Mouse (Mus musculus): ENCODE results near the gene Dnajc6.

Gene Dnajc6

DNA sequence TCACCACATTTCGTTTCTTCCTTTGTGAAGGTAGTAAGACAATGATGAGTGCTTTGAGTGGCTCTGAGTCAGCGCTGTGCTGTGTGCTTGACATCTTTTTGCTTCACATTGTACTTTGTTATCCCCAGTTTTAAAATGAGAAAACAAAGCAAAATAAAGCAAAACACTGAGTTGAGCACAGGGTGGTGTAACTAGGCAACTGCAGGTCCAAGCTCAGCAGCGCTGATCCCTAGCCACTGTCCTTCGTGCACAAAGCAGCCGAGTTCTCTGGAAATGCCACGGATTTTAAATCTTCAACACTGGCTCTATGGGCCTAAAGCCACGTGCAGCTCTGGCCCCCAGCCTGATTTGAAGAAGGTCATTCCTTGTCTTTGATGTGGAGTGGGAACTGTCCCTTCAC is 72.6 kb downstream of the Dnajc6 start:
- no peak for DNase-seq (ENCODE audit: low spot score)

DNA sequence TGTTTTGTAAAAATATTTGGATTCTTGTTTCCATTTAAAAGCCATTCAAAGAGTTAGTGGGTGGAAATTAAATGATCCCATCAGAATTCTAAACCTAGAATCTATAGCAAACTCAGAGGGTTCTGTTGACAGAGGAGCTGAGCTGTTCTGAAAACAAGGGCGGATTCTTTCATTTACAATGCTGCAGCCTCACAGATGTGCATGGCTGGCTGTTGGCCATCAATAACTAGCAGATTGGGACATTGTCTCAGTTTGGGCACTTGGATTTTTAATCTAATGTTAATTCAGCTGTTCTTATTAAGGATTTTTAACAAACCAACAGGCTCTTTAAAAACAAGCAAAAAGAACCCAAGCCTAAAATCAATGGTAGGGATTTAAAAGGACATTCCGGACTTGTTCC is 75.7 kb downstream of the Dnajc6 start:
- no peak for DNase-seq (ENCODE audit: low spot score)

GRCm38 (mm10) chr4:101575307-101575706 is 78.9 kb downstream of the Dnajc6 start:
- no peak for DNase-seq (ENCODE audit: low spot score)

GRCm38 (mm10) chr4:101578720-101579119 is 82.3 kb downstream of the Dnajc6 start:
- DNase-seq (ENCODE audit: low spot score): no peak

- DNase-seq (ENCODE audit: low spot score): no peak
These were observed 83.1 kb downstream of the Dnajc6 start for GRCm38 (mm10) chr4:101579517-101579916.

GRCm38 (mm10) chr4:101581156-101581555 is 84.7 kb downstream of the Dnajc6 start:
- no peak for DNase-seq (ENCODE audit: low spot score)

DNA sequence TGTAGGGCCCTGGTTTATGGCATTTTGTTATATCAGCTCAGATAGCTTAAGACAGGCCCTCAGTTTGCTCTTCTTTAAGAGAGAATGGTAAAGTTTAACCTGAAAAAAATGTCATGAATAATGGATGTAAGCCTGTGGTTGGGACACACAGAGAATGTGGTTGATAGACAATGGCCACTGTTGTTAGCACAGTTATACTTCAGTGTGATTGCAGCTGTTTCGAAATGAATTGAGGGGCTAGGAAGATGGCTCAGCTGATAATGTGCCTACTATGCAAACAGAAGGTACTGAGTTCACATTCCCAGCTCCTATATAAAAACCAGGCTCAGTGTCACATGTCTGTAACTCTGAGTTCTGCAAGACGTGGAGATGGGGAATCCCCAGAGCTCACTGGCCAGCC is 86.4 kb downstream of the Dnajc6 start:
- no peak for DNase-seq (ENCODE audit: low spot score)

- DNase-seq (ENCODE audit: low spot score): no peak
These were observed 88.3 kb downstream of the Dnajc6 start for GRCm38 (mm10) chr4:101584524-101585454.

- no peak for DNase-seq (ENCODE audit: low spot score)
These were observed 89.2 kb downstream of the Dnajc6 start for GRCm38 (mm10) chr4:101585455-101586184.

- DNase-seq (ENCODE audit: low spot score): no peak
These were observed 92.5 kb downstream of the Dnajc6 start for GRCm38 (mm10) chr4:101588932-101589331.

- DNase-seq (ENCODE audit: low spot score): no peak
These were observed 93.3 kb downstream of the Dnajc6 start for GRCm38 (mm10) chr4:101589771-101590170.

- no peak for DNase-seq (ENCODE audit: low spot score)
These were observed 95.0 kb downstream of the Dnajc6 start for GRCm38 (mm10) chr4:101591400-101591799.

GRCm38 (mm10) chr4:101592466-101592865 is 96.0 kb downstream of the Dnajc6 start:
- DNase-seq (ENCODE audit: low spot score): no peak

DNA sequence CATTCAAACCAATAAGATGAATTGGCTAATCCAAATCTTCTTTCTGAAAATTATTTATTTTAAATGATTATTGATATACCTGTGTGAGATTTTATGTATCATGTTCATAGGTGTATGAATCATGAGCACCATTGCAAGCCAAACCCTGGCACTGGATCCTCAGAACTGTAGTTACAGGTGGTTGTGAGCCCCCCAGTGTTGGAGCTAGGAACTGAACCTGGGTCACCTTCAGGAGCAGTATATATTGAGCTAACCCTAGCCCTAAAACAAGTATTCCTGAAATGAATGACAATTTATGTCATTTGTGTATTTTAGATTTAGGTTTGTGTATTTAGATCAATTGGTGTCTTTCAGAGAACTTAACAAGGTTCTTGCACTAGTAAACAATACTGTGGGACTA is 105.3 kb downstream of the Dnajc6 start:
- no peak for DNase-seq (ENCODE audit: low spot score)

- DNase-seq (ENCODE audit: low spot score): no peak
These were observed 107.2 kb downstream of the Dnajc6 start for GRCm38 (mm10) chr4:101603635-101604034.

- no peak for DNase-seq (ENCODE audit: low spot score)
These were observed 120.1 kb downstream of the Dnajc6 start for GRCm38 (mm10) chr4:101616520-101616919.

- DNase-seq (ENCODE audit: low spot score): no peak
These were observed 121.3 kb downstream of the Dnajc6 start for GRCm38 (mm10) chr4:101617742-101618141.

- no peak for DNase-seq (ENCODE audit: low spot score)
These were observed 123.8 kb downstream of the Dnajc6 start for GRCm38 (mm10) chr4:101620206-101620605.

DNA sequence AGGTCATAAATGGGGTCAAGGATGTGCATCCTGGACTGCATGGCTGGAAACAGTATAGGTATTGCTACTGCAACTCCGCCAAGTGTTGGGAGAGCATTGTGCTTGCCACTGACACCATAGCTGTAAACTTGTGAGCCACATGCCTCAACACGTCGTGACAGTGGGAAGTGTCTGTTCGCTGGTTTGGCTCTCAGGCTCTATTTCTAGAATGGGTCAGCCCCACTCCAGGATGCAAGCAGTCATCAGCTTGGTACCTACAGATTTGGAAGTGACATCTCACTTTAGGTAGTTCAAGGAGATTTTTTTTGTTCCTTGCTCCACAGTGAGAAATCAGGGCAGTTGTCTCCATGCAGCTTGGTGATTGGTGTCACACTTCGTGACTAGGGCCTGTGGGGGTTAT is 124.8 kb downstream of the Dnajc6 start:
- DNase-seq (ENCODE audit: low spot score): no peak

DNA sequence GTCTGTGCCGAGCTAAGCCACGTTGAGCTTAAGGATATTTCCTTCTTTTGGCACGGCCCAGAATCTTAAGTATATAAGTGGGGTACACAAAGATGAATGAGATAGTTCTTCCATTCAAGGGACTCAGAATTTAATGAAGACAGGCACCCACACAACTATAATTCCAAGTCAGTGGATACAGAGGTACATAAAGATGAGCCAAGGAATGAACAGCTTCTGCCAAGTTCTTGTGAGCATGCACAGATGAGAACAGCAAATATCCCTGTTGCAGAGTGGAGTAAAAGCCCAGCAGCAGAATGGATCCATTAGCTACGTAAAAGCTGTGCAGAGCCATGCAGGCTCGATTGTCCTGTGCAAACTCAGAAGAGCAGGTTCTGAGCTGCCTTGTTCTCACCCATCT is 128.8 kb downstream of the Dnajc6 start:
- no peak for DNase-seq (ENCODE audit: low spot score)

DNA sequence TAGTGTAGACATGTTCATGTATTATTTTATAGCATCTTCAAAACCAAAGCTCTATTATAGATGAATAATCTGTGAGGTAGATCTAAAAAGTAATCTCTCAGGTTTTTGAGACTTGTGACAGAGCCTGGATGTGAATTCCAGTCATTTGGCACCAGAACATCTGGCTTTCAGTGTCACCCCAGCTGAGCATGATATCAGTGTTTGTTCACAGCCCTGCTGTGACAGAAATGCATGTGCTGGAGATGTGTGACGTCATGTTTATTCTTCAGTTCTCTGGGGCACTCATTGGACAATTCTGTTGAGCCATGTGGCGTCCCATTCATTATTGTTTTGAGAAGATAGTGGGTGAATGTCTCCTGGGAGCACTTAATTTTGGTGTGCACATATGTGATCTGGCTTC is 139.1 kb downstream of the Dnajc6 start:
- DNase-seq (ENCODE audit: low spot score): no peak

- DNase-seq (ENCODE audit: low spot score): no peak
These were observed 141.0 kb downstream of the Dnajc6 start for GRCm38 (mm10) chr4:101637472-101637871.

GRCm38 (mm10) chr4:101640631-101641030 is 144.2 kb downstream of the Dnajc6 start:
- no peak for DNase-seq (ENCODE audit: low spot score)
